Mouse (Mus musculus): Measurements from ENCODE around the gene Slc35f6. TPM values are rescaled to one million over a fixed set of nuclear protein-coding genes. Genes with fewer than 3 reads are reported as not detected.
"Not testable (repeated sequence)": the region's sequence is repeated elsewhere in the genome, so short reads cannot be mapped to it uniquely, and the experiment has no call there.

Gene Slc35f6
- polyA plus RNA-seq, 1 experiment: 33.1 TPM

DNA sequence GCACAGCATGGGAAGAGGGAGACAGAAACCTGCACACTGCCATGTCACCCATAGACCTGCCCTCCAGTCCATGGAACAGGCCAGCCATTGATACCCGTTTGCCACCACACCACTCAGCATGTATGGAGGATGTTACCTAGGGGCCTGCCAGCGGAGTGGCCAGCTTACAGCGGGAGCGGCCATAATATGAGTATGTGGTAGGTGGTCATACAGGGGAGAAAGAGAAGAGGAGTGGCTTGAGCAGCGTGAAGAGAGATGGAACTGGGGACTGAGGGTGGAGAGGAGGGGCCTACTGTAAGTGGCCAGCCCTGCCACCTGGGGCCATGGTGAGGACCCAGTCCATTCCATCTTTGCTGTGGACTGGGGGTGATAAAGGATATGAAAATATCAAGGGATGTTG lies 34.2 kb downstream of the Slc35f6 start:
- Histone ChIP-seq H3K4me3 (no peak overlapping the region), H3K79me2 (ENCODE audit: control insufficient read depth, insufficient read depth) (no peaks in the 10 kb centered on the region), H3ac (ENCODE audit: control insufficient read depth, insufficient read length) (no peak overlapping the region), H3K36me3 (ENCODE audit: control insufficient read depth, insufficient read depth) (no peaks in the 10 kb centered on the region), H3K4me2 (ENCODE audit: low read depth) (no peak overlapping the region), H3K27me3 (ENCODE audit: control insufficient read depth, insufficient read depth, insufficient read length) (no peaks in the 10 kb centered on the region)
- TF ChIP-seq E2F4 (IDR thresholded peaks at IDR 0.05; ENCODE audit: insufficient read depth) (no peak), POLR2AphosphoS2 (IDR thresholded peaks at IDR 0.05; ENCODE audit: insufficient read length, low read depth) (peak; percentile 22)

- Histone ChIP-seq H3K4me2 (ENCODE audit: low read depth) (no peak overlapping the region), H3ac (ENCODE audit: control insufficient read depth, insufficient read length) (no peak overlapping the region), H3K36me3 (ENCODE audit: control insufficient read depth, insufficient read depth) (no peaks in the 10 kb centered on the region), H3K4me3 (no peak overlapping the region), H3K27me3 (ENCODE audit: control insufficient read depth, insufficient read depth, insufficient read length) (peaks cover 4% of the 10 kb centered on the region), H3K79me2 (ENCODE audit: control insufficient read depth, insufficient read depth) (no peaks in the 10 kb centered on the region)
- TF ChIP-seq USF1 (IDR thresholded peaks at IDR 0.05; ENCODE audit: low read depth) (no peak), TCF3 (IDR thresholded peaks at IDR 0.05; ENCODE audit: insufficient read length, low read depth) (no peak), POLR2A (IDR thresholded peaks at IDR 0.05; ENCODE audit: insufficient read length, low read depth) (no peak), SRF (IDR thresholded peaks at IDR 0.05; ENCODE audit: control insufficient read depth, insufficient read length, low read depth) (no peak), POLR2AphosphoS2 (IDR thresholded peaks at IDR 0.05; ENCODE audit: insufficient read length, low read depth) (no peak), E2F4 (IDR thresholded peaks at IDR 0.05; ENCODE audit: insufficient read depth) (no peak), MAX (IDR thresholded peaks at IDR 0.05; ENCODE audit: low read depth) (no peak), REST (IDR thresholded peaks at IDR 0.05; ENCODE audit: insufficient read depth, insufficient read length) (no peak)
These were observed 35.4 kb downstream of the Slc35f6 start for GRCm38 (mm10) chr5:30682967-30683600.

GRCm38 (mm10) chr5:30683993-30684392 lies 36.3 kb downstream of the Slc35f6 start:
- TF ChIP-seq POLR2AphosphoS2 (IDR thresholded peaks at IDR 0.05; ENCODE audit: insufficient read length, low read depth): no peak
- TF ChIP-seq SRF (IDR thresholded peaks at IDR 0.05; ENCODE audit: control insufficient read depth, insufficient read length, low read depth): no peak
- TF ChIP-seq E2F4 (IDR thresholded peaks at IDR 0.05; ENCODE audit: insufficient read depth): no peak
- TF ChIP-seq TCF3 (IDR thresholded peaks at IDR 0.05; ENCODE audit: insufficient read length, low read depth): no peak
- no peak for TF ChIP-seq POLR2A (IDR thresholded peaks at IDR 0.05; ENCODE audit: insufficient read length, low read depth)
- no peak for TF ChIP-seq MAX (IDR thresholded peaks at IDR 0.05; ENCODE audit: low read depth)
- TF ChIP-seq MYOG (IDR thresholded peaks at IDR 0.05; ENCODE audit: control insufficient read depth in 1 of 3, insufficient read depth in 1 of 3, insufficient read length in 2 of 3, low read depth in 2 of 3): no peak
- no peak for TF ChIP-seq TCF12 (IDR thresholded peaks at IDR 0.05; ENCODE audit: insufficient read depth, poor library complexity, severe bottlenecking)
- no peak for TF ChIP-seq USF1 (IDR thresholded peaks at IDR 0.05; ENCODE audit: low read depth)
- no peak for TF ChIP-seq MYOD1 (IDR thresholded peaks at IDR 0.05; ENCODE audit: control insufficient read depth in 1 of 3, insufficient read length in 2 of 3, low read depth in 2 of 3)
- TF ChIP-seq REST (IDR thresholded peaks at IDR 0.05; ENCODE audit: insufficient read depth, insufficient read length): no peak
- no peak for TF ChIP-seq CEBPB (IDR thresholded peaks at IDR 0.05; ENCODE audit: insufficient read depth, poor library complexity, severe bottlenecking)
- Histone ChIP-seq H3K36me3 (ENCODE audit: control insufficient read depth, insufficient read depth) (no peaks in the 10 kb centered on the region), H3ac (ENCODE audit: control insufficient read depth, insufficient read length) (no peak overlapping the region), H3K4me3 (no peak overlapping the region), H3K79me2 (ENCODE audit: control insufficient read depth, insufficient read depth) (no peaks in the 10 kb centered on the region), H3K4me2 (ENCODE audit: low read depth) (no peak overlapping the region), H3K27me3 (ENCODE audit: control insufficient read depth, insufficient read depth, insufficient read length) (peaks cover 9% of the 10 kb centered on the region)

- H3K27me3 ChIP-seq (ENCODE audit: control insufficient read depth, insufficient read depth, insufficient read length): peaks cover 27% of the 10 kb centered on the region
- H3K79me2 ChIP-seq (ENCODE audit: control insufficient read depth, insufficient read depth): no peaks in the 10 kb centered on the region
- no peak overlapping the region for H3K4me3 ChIP-seq
- H3K36me3 ChIP-seq (ENCODE audit: control insufficient read depth, insufficient read depth): no peaks in the 10 kb centered on the region
- no peak overlapping the region for H3K4me2 ChIP-seq (ENCODE audit: low read depth)
- TF ChIP-seq REST (IDR thresholded peaks at IDR 0.05; ENCODE audit: insufficient read depth, insufficient read length) (no peak), TCF3 (IDR thresholded peaks at IDR 0.05; ENCODE audit: insufficient read length, low read depth) (no peak), CEBPB (IDR thresholded peaks at IDR 0.05; ENCODE audit: insufficient read depth, poor library complexity, severe bottlenecking) (no peak), USF1 (IDR thresholded peaks at IDR 0.05; ENCODE audit: low read depth) (no peak), POLR2A (IDR thresholded peaks at IDR 0.05; ENCODE audit: insufficient read length, low read depth) (no peak), POLR2AphosphoS2 (IDR thresholded peaks at IDR 0.05; ENCODE audit: insufficient read length, low read depth) (no peak), SRF (IDR thresholded peaks at IDR 0.05; ENCODE audit: control insufficient read depth, insufficient read length, low read depth) (no peak), MAX (IDR thresholded peaks at IDR 0.05; ENCODE audit: low read depth) (no peak), E2F4 (IDR thresholded peaks at IDR 0.05; ENCODE audit: insufficient read depth) (no peak), MYOG (IDR thresholded peaks at IDR 0.05; ENCODE audit: control insufficient read depth in 1 of 3, insufficient read depth in 1 of 3, insufficient read length in 2 of 3, low read depth in 2 of 3) (no peak), TCF12 (IDR thresholded peaks at IDR 0.05; ENCODE audit: insufficient read depth, poor library complexity, severe bottlenecking) (no peak), MYOD1 (IDR thresholded peaks at IDR 0.05; ENCODE audit: control insufficient read depth in 1 of 3, insufficient read length in 2 of 3, low read depth in 2 of 3) (no peak)
- no peak overlapping the region for H3ac ChIP-seq (ENCODE audit: control insufficient read depth, insufficient read length)
These were observed 39.0 kb downstream of the Slc35f6 start for GRCm38 (mm10) chr5:30686781-30687180.

GRCm38 (mm10) chr5:30700361-30701000 lies 52.7 kb downstream of the Slc35f6 start:
- Histone ChIP-seq H3K27me3 (ENCODE audit: control insufficient read depth, insufficient read depth, insufficient read length) (peaks cover 50% of the 10 kb centered on the region), H3ac (ENCODE audit: control insufficient read depth, insufficient read length) (no peak overlapping the region), H3K4me3 (no peak overlapping the region), H3K4me2 (ENCODE audit: low read depth) (no peak overlapping the region), H3K79me2 (ENCODE audit: control insufficient read depth, insufficient read depth) (no peaks in the 10 kb centered on the region), H3K36me3 (ENCODE audit: control insufficient read depth, insufficient read depth) (no peaks in the 10 kb centered on the region)
- TF ChIP-seq MAX (IDR thresholded peaks at IDR 0.05; ENCODE audit: low read depth) (no peak), SRF (IDR thresholded peaks at IDR 0.05; ENCODE audit: control insufficient read depth, insufficient read length, low read depth) (no peak), TCF3 (IDR thresholded peaks at IDR 0.05; ENCODE audit: insufficient read length, low read depth) (no peak), POLR2AphosphoS2 (IDR thresholded peaks at IDR 0.05; ENCODE audit: insufficient read length, low read depth) (no peak), TCF12 (IDR thresholded peaks at IDR 0.05; ENCODE audit: insufficient read depth, poor library complexity, severe bottlenecking) (no peak), USF1 (IDR thresholded peaks at IDR 0.05; ENCODE audit: low read depth) (no peak), POLR2A (IDR thresholded peaks at IDR 0.05; ENCODE audit: insufficient read length, low read depth) (no peak), MYOD1 (IDR thresholded peaks at IDR 0.05; ENCODE audit: control insufficient read depth in 1 of 3, insufficient read length in 2 of 3, low read depth in 2 of 3) (no peak), E2F4 (IDR thresholded peaks at IDR 0.05; ENCODE audit: insufficient read depth) (no peak)

DNA sequence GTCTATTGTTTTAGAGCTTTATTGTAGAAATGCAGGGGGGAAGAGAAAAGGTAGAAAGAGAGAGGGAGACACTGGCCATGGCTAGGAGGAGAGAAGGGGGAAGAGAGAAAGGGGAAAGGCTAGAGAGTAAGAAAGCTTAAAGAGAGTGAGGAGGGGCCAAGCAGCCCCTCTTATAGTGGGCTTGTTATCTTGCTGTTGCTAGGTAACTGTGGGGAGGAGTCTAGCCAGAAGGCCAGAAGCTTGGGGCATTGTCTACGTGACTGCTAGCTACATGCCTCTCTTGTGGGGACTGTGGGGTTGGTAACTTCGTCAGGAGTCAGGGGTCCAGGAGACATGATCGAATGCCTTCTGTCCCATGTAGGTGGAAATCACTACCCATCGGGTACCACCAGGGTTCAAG lies 53.6 kb downstream of the Slc35f6 start:
- H3K27me3 ChIP-seq (ENCODE audit: control insufficient read depth, insufficient read depth, insufficient read length): peaks cover 48% of the 10 kb centered on the region
- not testable (repeated sequence) for H3K4me2 ChIP-seq (ENCODE audit: low read depth); H3K4me3 ChIP-seq; H3ac ChIP-seq (ENCODE audit: control insufficient read depth, insufficient read length); H3K36me3 ChIP-seq (ENCODE audit: control insufficient read depth, insufficient read depth); H3K79me2 ChIP-seq (ENCODE audit: control insufficient read depth, insufficient read depth)
